Mouse (Mus musculus) liver, postnatal 0 days (tissue): ENCODE results near the gene Uhrf1bp1.

ENCODE experiments used
- CTCF ChIP-seq: sonication (generic); IDR thresholded peaks from 2 replicates; pipeline ENCODE4 v1.5.1; 2016; ENCODE audit warnings: antibody characterized with exemption, low read depth
- EP300 ChIP-seq: IDR thresholded peaks from 2 replicates; pipeline ENCODE4 v1.6.1; 2016; ENCODE audit warnings: antibody characterized with exemption, low read depth, mild to moderate bottlenecking

- TF ChIP-seq EP300: no peak
- no peak for TF ChIP-seq CTCF
These were observed 5.2 kb upstream of the Uhrf1bp1 start for GRCm38 (mm10) chr17:27851076-27851475.
